Mouse (Mus musculus) MEL (cell line): Measurements from ENCODE around the gene Adamtsl2.

ENCODE experiments used
- CTCF ChIP-seq, 3 experiments: IDR thresholded peaks in 2 of 3; conservative IDR thresholded peaks in 1 of 3; 2 replicates each; pipeline ENCODE4 v1.5.1; 2011 to 2012; ENCODE audit warnings: low read length in 3 of 3, low read depth in 2 of 3, mild to moderate bottlenecking in 2 of 3, improper control_type of control experiment in 1 of 3, inconsistent platforms in 1 of 3, mixed read lengths in 1 of 3, moderate library complexity in 1 of 3; ENCODE audit not compliant: control insufficient read depth in 1 of 3, insufficient read depth in 1 of 3, poor library complexity in 1 of 3, severe bottlenecking in 1 of 3
- E2F4 ChIP-seq: IDR thresholded peaks from 2 replicates; pipeline ENCODE4 v1.6.1; 2011; ENCODE audit warnings: low read depth, low read length, improper control_type of control experiment, borderline replicate concordance
- EP300 ChIP-seq, 2 experiments: IDR thresholded peaks; 2 replicates each; pipeline ENCODE4 v1.6.1; 2011; ENCODE audit warnings: improper control_type of control experiment in 2 of 2, low read length in 2 of 2, low read depth in 1 of 2, mild to moderate bottlenecking in 1 of 2
- GABPA ChIP-seq: IDR thresholded peaks from 2 replicates; pipeline ENCODE4 v1.6.1; 2012; ENCODE audit warnings: low read depth, mild to moderate bottlenecking, inconsistent platforms, low read length, improper control_type of control experiment, moderate library complexity
- GATA1 ChIP-seq: IDR thresholded peaks from 2 replicates; pipeline ENCODE4 v1.6.1; 2011; ENCODE audit warnings: low read depth, low read length, improper control_type of control experiment
- MAFK ChIP-seq: IDR thresholded peaks from 2 replicates; pipeline ENCODE4 v1.6.1; 2011; ENCODE audit warnings: low read depth, mild to moderate bottlenecking, low read length, improper control_type of control experiment, borderline replicate concordance
- MAZ ChIP-seq: IDR thresholded peaks from 2 replicates; pipeline ENCODE4 v1.6.1; 2012; ENCODE audit warnings: low read depth, mild to moderate bottlenecking, inconsistent platforms, low read length, improper control_type of control experiment
- MEF2A ChIP-seq: IDR thresholded peaks from 2 replicates; pipeline ENCODE4 v1.6.1; 2014; ENCODE audit warnings: low read depth, mild to moderate bottlenecking, inconsistent platforms, low read length, improper control_type of control experiment; ENCODE audit not compliant: poor library complexity, insufficient replicate concordance, severe bottlenecking; ENCODE audit errors: extremely low read depth
- NELFE ChIP-seq: IDR thresholded peaks from 2 replicates; pipeline ENCODE4 v1.6.1; 2011; ENCODE audit warnings: low read depth, low read length, improper control_type of control experiment
- POLR2A ChIP-seq, 2 experiments: IDR thresholded peaks; 2 replicates each; pipeline ENCODE4 v1.6.1; 2011 to 2012; ENCODE audit warnings: low read length in 2 of 2, mild to moderate bottlenecking in 2 of 2, control low read depth in 1 of 2, improper control_type of control experiment in 1 of 2, low read depth in 1 of 2, moderate library complexity in 1 of 2; ENCODE audit not compliant: control insufficient read depth in 1 of 2, insufficient read depth in 1 of 2, poor library complexity in 1 of 2
- POLR2AphosphoS2 ChIP-seq: IDR thresholded peaks from 2 replicates; pipeline ENCODE4 v1.6.1; 2011; ENCODE audit warnings: low read length, improper control_type of control experiment
- USF2 ChIP-seq, 2 experiments: IDR thresholded peaks; 2 replicates each; pipeline ENCODE4 v1.6.1; 2011 to 2012; ENCODE audit warnings: improper control_type of control experiment in 2 of 2, low read length in 2 of 2, borderline replicate concordance in 1 of 2, inconsistent platforms in 1 of 2, low read depth in 1 of 2, mild to moderate bottlenecking in 1 of 2; ENCODE audit not compliant: insufficient read depth in 1 of 2

DNA sequence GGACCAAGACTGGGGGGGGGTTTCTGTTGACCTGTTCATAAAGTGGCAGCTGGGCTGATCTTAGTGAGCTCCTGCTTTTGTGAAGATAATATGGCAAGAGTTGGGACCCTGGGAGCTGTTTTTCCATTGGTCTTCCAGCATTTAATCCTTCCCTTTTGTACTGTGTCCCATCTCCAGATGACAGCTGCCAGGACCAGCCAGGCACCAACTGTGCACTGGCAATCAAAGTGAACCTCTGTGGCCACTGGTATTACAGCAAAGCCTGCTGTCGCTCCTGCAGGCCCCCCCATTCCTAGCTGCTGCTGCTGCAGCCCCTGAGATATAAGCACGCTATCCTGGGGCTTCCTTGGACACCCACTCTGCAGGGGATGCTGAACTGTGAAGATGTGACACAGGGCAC, 29.0 kb downstream of the Adamtsl2 start:
- TF ChIP-seq CTCF (IDR thresholded peaks at IDR 0.05 in 2 of 3, conservative IDR thresholded peaks at IDR 0.05 in 1 of 3; ENCODE audit: control insufficient read depth in 1 of 3, insufficient read depth in 1 of 3, low read depth in 2 of 3, low read length in 3 of 3, poor library complexity in 1 of 3, severe bottlenecking in 1 of 3) (no peak), MEF2A (no peak), MAZ (no peak), POLR2A (IDR thresholded peaks at IDR 0.05; ENCODE audit: control insufficient read depth in 1 of 2, insufficient read depth in 1 of 2, low read depth in 1 of 2, low read length in 2 of 2, poor library complexity in 1 of 2) (no peak), MAFK (no peak), POLR2AphosphoS2 (no peak), EP300 (IDR thresholded peaks at IDR 0.05; ENCODE audit: low read depth in 1 of 2, low read length in 2 of 2) (no peak), GATA1 (no peak), E2F4 (no peak), USF2 (IDR thresholded peaks at IDR 0.05; ENCODE audit: borderline replicate concordance in 1 of 2, insufficient read depth in 1 of 2, low read depth in 1 of 2, low read length in 2 of 2) (no peak), GABPA (no peak), NELFE (no peak)
